Mouse (Mus musculus) left cerebral cortex, adult 2 months (tissue): ENCODE results near the gene Cers3. TPM values are rescaled to one million over a fixed set of nuclear protein-coding genes. Genes with fewer than 3 reads are reported as not detected.
A peak's percentile ranks its signal among the peaks of the same experiment; 100 is the strongest.

Experiments
- DNase-seq, 2 experiments: peaks; one replicate each; pipeline ENCODE4 v3.0.0; 2021 to 2022; ENCODE audit warnings: low spot score in 2 of 2, mixed read lengths in 1 of 2; ENCODE audit errors: extremely low spot score in 1 of 2
- H3K27ac ChIP-seq: fragments of 200-600 bp; 2 replicates; pipeline ENCODE4 v1.8.1; 2022
- H3K4me3 ChIP-seq: fragments of 200-600 bp; 2 replicates; pipeline ENCODE4 v1.8.1; 2022
- CTCF ChIP-seq: fragments of 200-600 bp; IDR thresholded peaks from 2 replicates; pipeline ENCODE4 v1.8.1; 2022; ENCODE audit warnings: antibody characterized with exemption, mild to moderate bottlenecking, moderate library complexity
- intact Hi-C: fragments of 180-260 bp; cut with DNase I; formaldehyde crosslinking; loops from one replicate; pipeline ENCODE4 v1.15.1; 2025
- long read RNA-seq, 2 experiments: library from polyadenylated mRNA; stranded (forward); transcript quantifications; one replicate each; pipeline ENCODE4 v2.0.0; 2021; ENCODE audit warnings: borderline mapping rate in 2 of 2
- total RNA-seq, 2 experiments: library from RNA; stranded (reverse); gene quantifications; 2 replicates each; pipeline ENCODE4 v1.2.3; 2021

Gene Cers3
- under 1 TPM; 0.28 to 0.29 TPM for total RNA-seq
- long read RNA-seq, experiment 1, result 0 reads
- long read RNA-seq, experiment 2, result 0 reads

DNA sequence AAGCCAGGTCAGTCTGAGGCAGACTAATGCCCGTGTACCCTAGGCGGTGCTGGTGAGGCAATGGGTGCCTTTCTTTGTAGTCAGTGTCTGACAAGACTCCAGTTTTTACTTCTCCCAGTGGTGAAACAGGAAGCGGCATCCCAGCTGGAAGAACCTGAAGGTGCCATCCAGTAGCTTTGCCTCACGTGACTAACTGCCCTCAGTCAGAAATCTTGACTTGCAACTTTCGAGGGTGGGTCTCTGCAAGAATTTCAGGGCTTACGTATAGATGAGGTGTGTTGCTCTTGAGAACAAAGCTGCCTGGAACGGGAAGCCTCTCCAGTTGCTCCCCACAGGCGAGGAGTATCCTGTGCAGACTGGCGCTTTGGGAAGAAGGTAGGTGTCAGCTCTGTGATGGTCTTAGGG lies at the start of gene Cers3:
TSS of gene Cers3 (plus strand) at position 128 of the 405 bp plus-strand sequence.
- Histone ChIP-seq H3K27ac (no peak within 1 kb of the TSS), H3K4me3 (no peak within 1 kb of the TSS)
- DNase-seq, result no peak
- TF ChIP-seq CTCF, result no peak
- intact Hi-C loops, result no loop called here

DNA sequence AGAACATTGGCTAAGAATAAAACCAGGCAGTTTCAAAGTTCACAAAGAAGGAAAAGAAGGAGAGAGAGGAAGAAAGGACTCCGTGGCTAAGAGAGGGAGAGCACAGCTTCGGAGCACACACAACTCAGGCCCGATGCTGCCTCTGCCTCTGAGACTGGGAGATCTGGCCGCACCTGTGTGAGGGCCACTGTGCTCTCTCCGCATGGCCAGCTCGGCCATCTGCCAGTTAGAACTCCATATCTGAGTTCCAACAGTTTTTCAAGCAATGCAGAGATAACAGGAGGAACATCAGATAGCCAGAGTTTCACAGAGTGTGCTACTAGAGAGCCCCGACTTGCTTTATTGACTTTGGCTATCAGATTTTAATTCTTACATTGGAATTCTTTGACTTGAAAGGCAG lies 48.8 kb upstream of the Cers3 start:
- DNase-seq, result no peak
- TF ChIP-seq CTCF, result no peak
- H3K27ac ChIP-seq, result no peak overlapping the region
- intact Hi-C loops, result loop anchor here (5.0 kb wide), 1 partner anchor 143 kb away; the partner anchor contains the start of gene Adamts17
- H3K4me3 ChIP-seq, result no peak overlapping the region

DNA sequence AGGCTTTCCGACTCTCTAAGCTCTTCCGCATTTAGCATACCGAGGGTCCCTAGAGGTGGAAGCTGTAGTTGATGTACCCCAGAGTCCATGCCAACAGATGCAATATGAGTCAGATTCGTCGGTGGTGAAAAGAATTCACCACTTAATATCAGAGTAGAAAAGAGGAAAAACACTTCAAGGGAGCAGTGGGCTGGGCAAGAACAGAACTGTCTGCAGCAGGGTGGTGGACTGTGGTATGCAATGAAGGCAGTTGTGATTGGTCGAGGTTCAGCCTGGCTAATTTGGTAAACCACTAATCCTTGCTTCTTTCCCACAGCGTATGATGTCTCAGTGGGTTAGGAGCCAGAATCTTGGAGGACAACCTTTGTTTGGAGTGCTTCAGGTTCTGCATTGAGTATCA lies 40.6 kb upstream of the Cers3 start:
- H3K4me3 ChIP-seq, result no peak overlapping the region
- no peak overlapping the region for H3K27ac ChIP-seq
- TF ChIP-seq CTCF, result no peak
- no peak for DNase-seq
- intact Hi-C loops, result no loop called here

DNA sequence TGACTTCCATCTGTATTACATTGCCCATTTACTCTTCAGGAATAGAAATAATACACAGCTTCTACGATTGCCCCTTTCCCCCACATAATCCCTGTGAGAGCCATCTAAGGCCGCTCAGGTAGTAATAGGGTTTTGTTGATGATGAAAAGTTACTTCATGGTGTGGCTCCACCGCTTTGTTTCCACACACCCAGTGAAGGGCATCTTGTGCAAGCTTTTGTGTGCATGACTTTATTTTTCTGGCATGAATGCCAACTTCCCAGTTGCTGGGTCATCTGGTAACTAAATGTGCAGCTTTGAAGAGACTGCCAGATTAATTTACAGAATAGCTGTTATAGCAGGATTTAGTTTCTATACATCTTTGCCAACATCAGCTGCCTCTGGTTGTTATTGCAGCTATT lies 38.7 kb upstream of the Cers3 start:
- H3K4me3 ChIP-seq, result no peak overlapping the region
- intact Hi-C loops, result no loop called here
- no peak for DNase-seq
- no peak overlapping the region for H3K27ac ChIP-seq
- TF ChIP-seq CTCF, result no peak

DNA sequence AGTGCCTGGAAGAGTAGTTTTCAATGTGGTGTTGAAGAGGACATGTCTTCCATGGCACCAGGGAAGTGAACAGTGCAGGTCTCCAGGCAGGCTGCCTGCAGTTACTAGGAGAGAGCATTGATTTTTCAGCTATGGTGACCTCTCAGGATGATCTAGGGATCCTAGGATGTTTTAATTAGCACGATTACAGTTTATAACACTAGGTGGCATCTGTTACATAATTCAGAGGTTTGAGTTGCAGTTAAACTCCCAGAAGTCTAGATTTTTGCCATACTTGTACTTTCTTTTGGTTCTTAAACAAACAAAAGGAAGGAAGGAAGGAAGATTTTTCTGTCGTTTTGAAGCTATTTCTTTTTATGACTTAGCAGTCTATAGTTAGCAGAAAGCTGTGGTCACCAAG lies 32.1 kb upstream of the Cers3 start:
- H3K27ac ChIP-seq, result no peak overlapping the region
- peak; percentile 49 for TF ChIP-seq CTCF
- no peak for DNase-seq
- no peak overlapping the region for H3K4me3 ChIP-seq
- intact Hi-C loops, result loop anchor here (1.0 to 5.0 kb wide), 3 partner anchors 128 to 926 kb away; partner anchors contain the start of gene Adamts17

DNA sequence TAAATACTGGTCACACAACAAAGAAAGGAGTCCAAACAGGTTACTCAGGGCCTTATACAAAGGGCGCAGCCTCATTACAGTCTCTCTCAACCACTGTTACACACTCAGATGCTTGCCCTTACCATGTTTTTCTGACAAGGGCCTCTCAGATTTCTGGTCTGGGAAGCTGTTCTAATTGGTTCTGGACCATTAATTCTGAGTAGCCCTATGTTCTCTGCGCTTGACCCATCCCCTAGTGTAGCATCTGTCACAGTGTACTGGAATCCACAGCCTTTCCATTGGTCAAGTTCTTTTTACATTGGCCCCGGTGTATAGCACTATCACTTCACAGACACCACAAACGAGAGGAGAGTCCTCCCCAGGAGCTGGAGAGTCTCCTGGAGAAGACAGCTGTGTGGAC lies 18.8 kb upstream of the Cers3 start:
- no peak overlapping the region for H3K27ac ChIP-seq
- intact Hi-C loops, result no loop called here
- no peak overlapping the region for H3K4me3 ChIP-seq
- DNase-seq, result no peak
- TF ChIP-seq CTCF, result no peak

DNA sequence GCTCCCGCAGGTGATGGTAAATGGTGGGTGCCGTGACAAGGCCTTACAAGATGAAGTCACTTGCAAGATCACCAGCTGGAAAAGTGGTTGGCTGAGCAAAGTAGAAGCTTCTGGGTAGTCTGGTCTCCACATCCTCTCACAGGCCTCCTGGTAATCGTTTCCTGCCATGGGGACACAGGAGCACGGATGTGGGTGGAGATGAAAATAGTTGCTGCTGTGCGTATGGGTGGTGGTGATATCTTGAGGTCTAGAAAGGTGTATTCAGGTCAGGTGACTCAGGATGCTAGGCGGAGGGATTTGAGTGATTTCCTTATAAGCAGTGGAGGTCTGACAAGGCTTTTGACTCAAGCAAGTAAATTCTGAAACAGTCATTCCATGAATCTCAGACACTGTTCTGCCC lies 18.4 kb upstream of the Cers3 start:
- intact Hi-C loops, result no loop called here
- TF ChIP-seq CTCF, result no peak
- no peak overlapping the region for H3K27ac ChIP-seq
- no peak overlapping the region for H3K4me3 ChIP-seq
- DNase-seq, result no peak

DNA sequence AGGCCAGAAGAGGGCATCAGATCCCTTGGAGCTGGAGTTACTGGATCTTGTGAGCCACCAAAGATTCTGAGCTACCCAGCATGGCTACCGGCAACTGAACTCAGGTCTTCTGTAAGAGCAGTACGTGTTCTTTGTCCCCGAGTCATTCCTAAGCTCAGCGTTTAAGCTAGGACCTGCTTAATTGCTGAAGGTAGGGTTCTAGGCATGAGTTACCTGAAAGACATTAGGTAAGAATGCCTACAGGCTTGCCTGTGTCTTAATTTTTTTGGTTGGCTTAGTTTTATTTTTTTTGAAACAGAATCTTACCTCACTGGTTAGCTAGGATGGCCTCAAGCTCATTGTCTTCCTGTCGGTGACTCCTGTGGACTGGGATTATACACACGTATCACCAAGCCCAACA lies 15.2 kb upstream of the Cers3 start:
- Histone ChIP-seq H3K4me3 (no peak overlapping the region), H3K27ac (no peak overlapping the region)
- TF ChIP-seq CTCF, result no peak
- DNase-seq, result no peak
- intact Hi-C loops, result no loop called here

DNA sequence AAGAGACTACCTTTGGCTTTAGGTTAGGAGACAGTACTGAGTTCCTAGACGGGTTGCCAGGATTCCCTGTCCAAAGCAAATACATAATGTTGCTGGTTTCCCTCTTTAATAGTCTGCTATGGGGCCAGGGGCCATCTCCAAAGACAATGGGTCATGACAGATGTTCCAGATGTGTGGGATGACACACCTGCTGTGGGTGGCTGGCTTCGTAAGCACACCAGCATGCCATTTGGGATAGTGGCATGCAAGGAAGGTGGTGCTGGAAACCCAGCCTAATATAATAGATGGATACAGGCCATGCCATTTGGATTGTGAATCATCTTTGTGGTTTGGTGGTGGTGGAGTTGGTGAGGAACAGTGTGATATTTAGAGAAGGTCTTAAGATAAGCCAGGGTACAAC lies 14.1 kb upstream of the Cers3 start:
- intact Hi-C loops, result no loop called here
- TF ChIP-seq CTCF, result no peak
- Histone ChIP-seq H3K27ac (no peak overlapping the region), H3K4me3 (no peak overlapping the region)
- DNase-seq, result no peak

DNA sequence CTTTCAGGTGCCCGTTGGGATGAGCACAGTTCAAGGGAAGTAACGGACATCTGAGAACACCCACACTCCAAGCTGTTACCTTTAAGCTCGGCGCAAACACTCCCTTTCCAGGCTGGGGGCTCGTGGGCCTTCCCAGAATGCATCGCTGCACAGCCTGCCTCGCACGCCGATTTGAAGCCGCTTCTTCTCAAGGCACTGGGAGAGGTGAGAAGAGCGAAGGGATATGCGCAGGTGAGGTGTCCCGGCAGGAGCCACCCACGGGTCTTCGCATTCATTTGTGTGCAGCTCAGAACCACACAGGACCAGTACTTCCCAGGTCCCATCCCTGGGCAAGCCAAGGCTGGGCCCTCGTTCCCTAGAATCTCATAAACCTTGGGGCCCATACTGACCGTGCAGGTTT lies 9.9 kb upstream of the Cers3 start:
- DNase-seq, result no peak
- Histone ChIP-seq H3K27ac (no peak overlapping the region), H3K4me3 (no peak overlapping the region)
- TF ChIP-seq CTCF, result no peak
- intact Hi-C loops, result no loop called here

DNA sequence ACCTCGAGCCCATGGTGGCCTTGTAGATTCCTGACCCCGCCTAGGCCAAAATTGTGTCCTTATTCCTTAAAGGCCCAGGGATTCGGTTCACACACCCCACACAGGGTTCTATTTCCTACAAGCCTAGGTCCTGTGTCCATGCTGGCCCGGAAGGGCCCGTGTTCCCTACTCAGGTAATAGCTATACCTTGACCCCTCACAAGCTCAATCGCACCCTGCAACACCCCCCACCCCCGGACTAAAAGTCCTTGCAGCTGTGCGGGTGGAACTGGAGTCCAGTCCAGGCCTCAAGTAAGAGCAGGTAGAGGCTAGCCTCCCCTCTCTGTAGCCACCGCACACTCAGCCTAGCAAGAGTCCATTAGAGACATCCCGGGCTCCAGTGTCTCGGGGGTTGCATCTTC lies 9.4 kb upstream of the Cers3 start:
- no peak overlapping the region for H3K27ac ChIP-seq
- no peak for DNase-seq
- intact Hi-C loops, result no loop called here
- no peak for TF ChIP-seq CTCF
- H3K4me3 ChIP-seq, result no peak overlapping the region

DNA sequence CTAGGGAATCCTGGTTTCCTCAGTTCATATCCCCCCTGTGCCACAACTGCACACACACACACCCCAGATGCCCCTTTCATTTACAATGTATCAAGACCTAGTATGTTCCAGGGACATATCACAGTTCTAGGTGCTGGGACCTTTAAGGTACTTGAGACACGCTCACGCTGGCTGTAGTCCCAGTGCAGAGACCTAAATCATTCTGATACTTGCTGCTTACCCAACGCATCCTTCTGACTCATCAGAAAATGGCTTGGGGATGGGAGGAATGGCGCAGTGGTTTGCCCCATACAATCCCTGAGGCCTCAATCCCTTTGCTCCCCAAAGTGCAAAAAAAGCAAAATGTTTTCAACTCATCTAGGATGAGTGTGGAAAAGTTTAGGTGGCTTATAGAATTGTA lies 8.8 kb upstream of the Cers3 start:
- Histone ChIP-seq H3K27ac (no peak overlapping the region), H3K4me3 (no peak overlapping the region)
- no peak for TF ChIP-seq CTCF
- no peak for DNase-seq
- intact Hi-C loops, result no loop called here

DNA sequence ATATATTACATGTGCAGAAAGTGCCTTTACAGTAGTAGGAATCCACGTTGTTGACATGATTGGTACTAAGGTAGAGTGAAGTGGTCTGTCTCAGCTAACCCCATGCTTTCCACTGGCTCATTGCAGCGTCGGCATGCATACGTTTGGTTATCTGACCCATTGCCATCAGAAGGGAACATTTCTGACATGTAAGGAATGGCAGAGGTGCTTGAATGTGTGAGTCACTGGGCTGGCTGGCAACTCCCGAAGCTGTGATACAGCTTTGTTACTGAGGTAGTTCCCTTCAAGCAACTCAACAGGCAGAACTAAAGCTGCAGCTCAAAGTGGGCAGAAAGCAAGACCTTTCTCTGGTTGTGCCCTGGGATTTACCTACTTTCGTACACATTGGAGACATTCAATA lies 8.3 kb upstream of the Cers3 start:
- DNase-seq, result no peak
- no peak for TF ChIP-seq CTCF
- intact Hi-C loops, result no loop called here
- no peak overlapping the region for H3K4me3 ChIP-seq
- H3K27ac ChIP-seq, result no peak overlapping the region

DNA sequence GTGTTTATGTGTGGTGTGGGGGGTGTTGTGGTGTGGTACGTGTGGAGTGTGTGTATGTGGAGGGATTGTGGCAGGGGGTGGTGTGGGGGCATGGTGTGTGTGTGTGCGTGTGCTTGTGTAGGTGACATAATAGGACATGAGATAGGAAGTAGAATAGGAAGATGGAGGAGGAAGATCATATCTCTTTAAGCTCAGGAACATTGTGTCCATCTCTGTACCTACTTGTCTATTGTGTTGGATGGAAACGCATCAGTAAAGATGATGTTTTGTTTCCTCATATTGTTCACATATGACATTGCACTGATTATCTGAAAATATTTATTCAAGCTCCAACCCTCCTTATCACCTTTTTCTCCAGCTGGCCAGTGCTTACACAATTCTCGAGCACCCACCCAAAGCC lies 5.9 kb upstream of the Cers3 start:
- H3K27ac ChIP-seq, result no peak overlapping the region
- no peak for TF ChIP-seq CTCF
- DNase-seq, result no peak
- H3K4me3 ChIP-seq, result no peak overlapping the region
- intact Hi-C loops, result loop anchor here (2.0 kb wide), 1 partner anchor 21 kb away; no protein-coding TSS in a partner anchor
